Mouse (Mus musculus) forelimb bud, embryonic 11.5 days (tissue): ENCODE results near the gene Gtpbp6.
"Not testable (repeated sequence)": the region's sequence is repeated elsewhere in the genome, so short reads cannot be mapped to it uniquely, and the experiment has no call there.

Experiments
- DNase-seq: peaks from one replicate; pipeline ENCODE4 v3.0.0-alpha.2; 2012; ENCODE audit warnings: low read depth, low spot score

Gtpbp6 gene

DNA sequence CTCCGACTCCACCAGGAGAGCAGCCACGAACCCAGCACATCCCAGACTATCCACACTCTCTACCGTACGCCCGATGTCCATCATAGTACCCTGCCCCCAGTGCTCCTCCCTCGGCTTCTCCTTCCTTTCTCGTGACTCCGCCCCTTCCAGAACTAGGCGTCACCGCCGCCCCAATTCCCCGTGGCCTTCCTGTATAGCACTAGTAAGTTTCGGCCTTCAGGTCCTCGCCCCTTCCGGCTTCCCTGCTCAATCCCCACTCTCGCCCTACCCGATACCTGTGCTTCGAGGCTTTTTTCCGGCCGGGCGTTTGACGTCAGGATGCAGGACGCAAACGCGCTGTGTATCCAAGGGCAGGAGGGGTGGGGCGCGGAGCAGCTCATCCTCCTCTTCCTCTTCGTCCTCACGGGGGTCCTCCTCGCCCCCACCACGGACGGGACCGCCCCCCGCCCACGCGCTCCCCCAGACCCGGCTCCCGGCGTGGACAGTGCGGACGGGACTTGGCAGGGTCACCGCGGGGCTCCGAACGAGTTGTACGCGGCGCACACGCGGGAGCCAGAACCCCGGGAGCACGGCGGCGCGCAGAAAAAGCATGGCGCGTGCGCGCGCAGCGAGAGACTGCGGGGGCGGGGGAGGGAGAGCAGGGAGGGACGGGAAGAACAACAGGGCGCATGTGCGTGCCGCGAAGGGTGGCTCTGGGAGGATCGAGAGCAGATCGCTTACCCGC lies at the start of gene Gtpbp6:
Gene Gtpbp6 (minus strand): TSS at position 617 of the 724 bp plus-strand sequence.
- DNase-seq, result peak; percentile 96

- DNase-seq, result peak; percentile 4
Observed at GRCm38 (mm10) chr5:110143007-110143406, 35.0 kb upstream of the Gtpbp6 start.

- no peak for DNase-seq
Observed at GRCm38 (mm10) chr5:110142309-110142708, 34.3 kb upstream of the Gtpbp6 start.

DNA sequence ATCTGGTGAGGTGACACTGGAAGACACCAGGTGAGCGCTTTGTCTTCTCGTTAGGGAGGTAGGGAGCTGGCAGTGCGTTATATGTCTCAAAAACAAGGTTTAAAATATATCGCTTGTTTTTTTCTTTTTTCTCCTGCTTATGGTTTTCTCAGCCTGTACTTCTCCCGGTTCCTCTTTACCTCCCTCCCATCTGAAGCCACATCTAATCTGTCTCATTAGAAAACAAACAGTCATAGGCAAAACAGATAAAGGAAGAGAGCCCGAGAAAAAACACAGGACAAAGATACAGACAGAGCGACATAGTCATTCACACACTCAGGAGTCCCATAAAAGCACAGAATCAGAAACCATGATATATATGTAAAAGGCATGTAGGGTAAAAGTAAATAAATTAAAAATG lies 32.4 kb upstream of the Gtpbp6 start:
- no peak for DNase-seq

- DNase-seq, result no peak
Observed at GRCm38 (mm10) chr5:110139325-110139724, 31.3 kb upstream of the Gtpbp6 start.

- DNase-seq, result no peak
Observed at GRCm38 (mm10) chr5:110137816-110138215, 29.8 kb upstream of the Gtpbp6 start.

GRCm38 (mm10) chr5:110136087-110136464 lies 28.1 kb upstream of the Gtpbp6 start:
- no peak for DNase-seq

DNA sequence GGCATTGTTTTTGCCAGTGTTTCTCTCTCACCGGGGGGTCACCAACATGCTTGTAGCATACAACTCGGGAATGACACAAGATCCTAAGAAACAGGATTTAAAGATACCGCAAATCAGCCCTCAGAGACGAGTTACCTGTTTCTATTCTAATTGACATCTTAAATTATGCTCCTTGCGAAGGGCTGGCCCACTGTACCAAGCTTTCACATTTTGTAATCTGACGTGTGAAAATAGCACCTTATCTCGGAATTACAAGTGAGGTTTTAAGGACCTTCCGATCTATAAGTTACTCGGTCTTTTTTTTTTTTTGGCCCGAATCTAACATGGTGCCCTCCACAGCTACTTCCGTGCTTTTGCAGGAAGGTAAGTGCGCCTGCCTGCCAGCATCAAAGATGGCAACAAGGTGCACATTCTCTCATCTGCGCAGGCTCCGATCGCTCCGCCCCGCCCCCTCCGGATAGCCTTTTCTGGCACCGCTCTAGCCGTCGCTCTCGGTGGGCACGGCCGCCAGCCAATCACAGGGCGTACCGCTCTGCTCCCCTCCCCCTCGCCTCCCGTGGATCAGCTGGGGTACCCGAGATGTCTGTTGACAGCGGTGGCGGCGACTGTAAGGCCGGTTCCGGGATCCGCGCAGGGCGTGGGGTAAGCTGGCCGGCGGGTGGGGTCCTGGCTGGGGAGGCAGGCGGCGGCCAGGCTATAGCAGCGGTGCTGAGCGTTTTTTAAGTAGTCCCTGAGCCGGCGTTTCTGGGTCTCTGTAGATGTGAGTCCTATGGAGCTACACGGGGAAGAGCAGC lies 27.5 kb upstream of the Gtpbp6 start, which contains the start of gene Chfr:
Gene Chfr (plus strand): TSS at position 550 of the 794 bp plus-strand sequence.
- DNase-seq, result peak; percentile 97

DNA sequence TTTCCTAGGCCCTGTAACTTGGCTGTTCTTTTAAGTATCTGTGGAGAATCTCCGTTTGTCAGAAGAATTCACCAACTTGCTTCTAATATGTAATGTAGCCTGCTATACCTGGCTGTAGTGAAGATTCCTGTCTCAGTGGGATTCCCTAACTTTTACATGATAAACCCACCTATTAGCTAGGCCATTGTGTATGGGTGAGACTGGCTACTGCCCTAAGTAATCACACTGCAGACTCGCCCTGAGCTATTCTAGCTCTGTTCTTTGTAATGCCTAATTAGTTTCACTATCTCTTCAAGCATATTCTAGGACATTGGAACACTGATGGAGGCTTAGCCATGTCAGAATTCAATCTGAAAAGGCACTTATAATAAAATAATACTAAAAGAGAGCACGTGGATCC lies 14.4 kb upstream of the Gtpbp6 start:
- not testable (repeated sequence) for DNase-seq

DNA sequence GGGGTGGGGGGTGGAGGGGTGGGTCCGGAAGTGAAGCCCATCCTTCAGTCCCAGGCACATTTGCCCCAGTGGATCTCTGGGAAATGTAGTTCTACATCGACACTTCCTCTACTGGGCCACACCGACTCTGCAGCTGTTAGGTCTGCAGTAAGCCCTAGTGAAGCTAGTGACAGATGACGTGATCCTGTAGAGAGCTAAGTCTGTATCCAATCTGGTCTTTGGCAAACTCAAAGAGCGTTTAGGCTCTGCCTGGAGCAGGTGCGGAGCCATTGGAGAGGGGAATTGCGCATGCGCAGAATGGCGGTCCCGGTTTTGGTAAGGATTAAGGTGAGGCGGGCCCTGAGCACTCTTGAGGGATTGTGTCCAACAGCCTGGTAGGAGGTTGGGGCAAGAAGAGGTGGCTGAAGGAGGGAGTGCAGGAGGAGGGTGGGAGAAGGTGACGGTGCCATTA lies 2.0 kb upstream of the Gtpbp6 start, which contains the start of gene Zfp605:
Gene Zfp605 (plus strand): TSS at position 102 of the 451 bp plus-strand sequence.
- DNase-seq, result peak; percentile 84

DNA sequence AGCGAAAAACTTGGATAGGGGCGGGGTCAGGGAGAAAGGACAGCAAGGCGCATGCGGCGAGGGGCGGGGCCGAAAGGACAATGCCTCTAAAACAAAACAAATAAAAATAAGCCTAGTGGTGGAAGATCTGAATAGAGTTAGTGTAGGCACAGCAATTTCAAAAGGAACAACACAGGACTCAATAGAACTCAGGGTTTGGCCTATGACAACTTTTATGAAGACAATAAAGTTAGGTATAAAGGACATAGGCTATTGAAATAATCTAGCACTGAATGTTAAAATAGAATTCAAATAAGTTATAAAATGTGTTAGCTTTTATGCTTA lies 270 bp upstream of the Gtpbp6 start:
- no peak for DNase-seq

DNA sequence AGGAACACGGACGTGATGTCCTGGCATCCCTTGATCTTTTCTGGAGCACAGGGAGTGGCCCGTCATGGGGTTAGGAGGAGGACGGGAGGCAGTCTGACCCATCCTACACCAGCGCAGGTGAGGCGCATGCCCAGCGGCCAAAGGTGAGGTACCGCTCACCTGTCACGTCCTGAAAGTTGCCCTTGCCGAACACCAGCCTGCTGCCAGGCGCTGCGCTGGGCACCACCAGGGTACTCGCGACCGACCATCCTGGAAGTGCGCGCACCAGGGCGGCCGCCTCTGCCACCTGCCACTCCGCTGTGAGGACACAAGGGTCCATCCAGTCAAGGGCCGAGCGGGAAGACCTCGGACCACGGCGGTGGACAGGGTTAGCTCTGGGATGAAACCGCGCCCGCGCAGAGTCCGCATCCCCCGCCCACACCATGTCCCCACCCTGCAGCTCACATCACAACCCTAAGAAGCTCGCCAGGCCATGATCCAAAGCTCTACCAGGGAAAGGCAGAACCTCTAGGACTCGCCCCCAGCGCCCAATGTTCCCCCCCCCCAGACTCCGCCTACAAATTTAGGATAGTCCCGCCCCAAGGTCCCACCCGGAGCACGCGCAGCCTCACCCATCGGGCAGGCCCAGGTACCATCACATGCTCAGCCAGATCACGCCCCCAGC lies 964 bp downstream of the Gtpbp6 start:
- DNase-seq, result no peak

GRCm38 (mm10) chr5:110106140-110106871 lies 1.7 kb downstream of the Gtpbp6 start:
- no peak for DNase-seq

- no peak for DNase-seq
Observed at GRCm38 (mm10) chr5:110104616-110105380, 3.2 kb downstream of the Gtpbp6 start.

- no peak for DNase-seq
Observed at GRCm38 (mm10) chr5:110103901-110104615, 3.9 kb downstream of the Gtpbp6 start.

- DNase-seq, result no peak
Observed at GRCm38 (mm10) chr5:110102853-110103625, 5.0 kb downstream of the Gtpbp6 start.

GRCm38 (mm10) chr5:110102429-110102828 lies 5.6 kb downstream of the Gtpbp6 start:
- no peak for DNase-seq

DNA sequence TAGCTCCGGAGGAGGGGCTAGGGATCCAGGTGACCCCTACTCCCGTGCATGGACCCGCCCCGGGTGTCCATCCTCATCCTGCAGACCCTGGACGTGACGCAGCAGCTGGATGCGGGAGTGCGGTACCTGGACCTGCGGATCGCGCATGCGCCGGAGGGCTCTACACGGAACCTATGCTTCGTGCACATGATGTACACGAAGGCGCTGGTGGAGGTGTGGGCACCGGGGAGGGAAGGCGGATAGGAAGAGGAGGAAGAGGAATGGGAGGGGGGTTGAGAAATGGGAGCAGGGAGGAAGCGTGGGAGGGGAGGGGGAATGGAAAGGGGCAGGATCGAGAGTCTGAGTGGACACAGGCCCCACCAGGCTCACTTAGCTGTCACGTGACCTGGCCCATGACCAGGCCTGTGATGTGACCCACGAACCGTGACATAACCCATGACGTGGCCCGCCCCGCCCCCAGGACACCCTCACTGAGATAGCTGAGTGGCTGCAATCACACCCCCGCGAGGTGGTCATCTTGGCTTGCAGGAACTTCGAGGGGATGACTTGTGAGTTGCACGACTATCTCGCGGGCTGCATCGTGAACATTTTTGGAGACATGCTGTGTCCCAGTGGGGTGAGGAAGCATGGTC lies 6.2 kb downstream of the Gtpbp6 start:
- DNase-seq, result peak; percentile 36
